Mouse (Mus musculus) kidney, postnatal 14 days (tissue): Measurements from ENCODE around the gene Gabbr2.

ENCODE experiments used
- DNase-seq: peaks from one replicate; pipeline ENCODE4 v3.0.0; 2022; ENCODE audit warnings: mixed read lengths

Gabbr2 gene

DNA sequence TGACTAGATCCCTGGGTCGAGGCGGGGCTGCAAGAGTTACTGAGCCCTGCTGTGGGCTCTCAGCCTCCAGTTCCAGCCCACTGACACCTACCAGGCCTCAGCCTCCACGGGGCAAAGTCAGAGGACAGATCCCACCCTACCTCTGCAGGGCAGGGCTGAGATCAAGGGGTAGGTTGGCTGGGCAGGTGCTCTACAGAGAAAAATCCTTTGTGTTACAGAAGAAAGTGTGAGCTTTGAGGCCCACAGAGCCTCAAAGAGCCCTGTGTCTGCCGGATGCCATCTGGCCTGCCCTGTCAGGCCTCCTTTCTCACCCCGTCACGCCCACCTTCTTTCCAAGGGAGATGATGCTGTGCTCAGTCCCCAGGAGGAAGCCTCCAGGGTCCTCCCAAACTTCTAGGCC, 131.1 kb downstream of the Gabbr2 start:
- no peak for DNase-seq

DNA sequence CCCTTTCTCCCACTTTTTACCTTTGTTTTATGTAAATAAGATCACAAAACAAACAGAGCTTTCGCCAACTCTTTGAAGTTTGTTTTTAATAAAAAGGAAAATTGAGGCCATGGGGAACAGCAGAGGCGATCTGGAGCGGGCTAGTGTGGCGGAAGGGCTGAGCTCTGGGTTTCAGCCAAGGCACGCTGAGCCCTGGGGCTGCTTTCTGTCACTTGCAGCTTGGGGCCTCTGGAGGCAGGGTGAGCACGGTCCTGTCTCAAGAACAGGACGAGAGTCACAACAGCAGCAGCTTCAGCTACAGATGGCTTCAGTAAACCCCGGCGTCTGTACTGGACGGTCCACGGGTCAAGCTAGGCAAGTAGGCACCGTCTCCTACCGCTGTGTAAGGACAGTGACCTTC, 132.8 kb downstream of the Gabbr2 start:
- DNase-seq = peak; percentile 76

DNA sequence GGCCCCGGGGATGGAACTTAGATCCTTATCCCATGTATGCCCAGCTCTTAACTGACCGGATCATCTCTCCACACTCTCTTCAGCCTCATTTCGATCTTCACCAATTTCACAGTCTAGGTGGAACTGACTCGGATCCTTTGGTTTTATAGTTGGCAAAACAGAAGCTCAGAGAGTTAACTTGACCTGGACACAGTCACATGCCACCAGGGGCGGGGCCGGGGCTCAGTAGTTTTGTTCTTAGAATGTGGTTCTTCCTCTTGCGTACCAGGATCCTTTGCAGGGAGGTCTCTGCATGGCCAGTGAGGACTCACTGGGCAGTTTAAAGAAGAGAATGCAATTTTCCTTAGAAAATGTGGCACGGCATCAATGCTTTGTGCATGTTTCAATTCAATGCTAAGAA, 135.5 kb downstream of the Gabbr2 start:
- no peak for DNase-seq

- DNase-seq = peak; percentile 45
These were observed 136.8 kb downstream of the Gabbr2 start for GRCm38 (mm10) chr4:46854686-46855385.

DNA sequence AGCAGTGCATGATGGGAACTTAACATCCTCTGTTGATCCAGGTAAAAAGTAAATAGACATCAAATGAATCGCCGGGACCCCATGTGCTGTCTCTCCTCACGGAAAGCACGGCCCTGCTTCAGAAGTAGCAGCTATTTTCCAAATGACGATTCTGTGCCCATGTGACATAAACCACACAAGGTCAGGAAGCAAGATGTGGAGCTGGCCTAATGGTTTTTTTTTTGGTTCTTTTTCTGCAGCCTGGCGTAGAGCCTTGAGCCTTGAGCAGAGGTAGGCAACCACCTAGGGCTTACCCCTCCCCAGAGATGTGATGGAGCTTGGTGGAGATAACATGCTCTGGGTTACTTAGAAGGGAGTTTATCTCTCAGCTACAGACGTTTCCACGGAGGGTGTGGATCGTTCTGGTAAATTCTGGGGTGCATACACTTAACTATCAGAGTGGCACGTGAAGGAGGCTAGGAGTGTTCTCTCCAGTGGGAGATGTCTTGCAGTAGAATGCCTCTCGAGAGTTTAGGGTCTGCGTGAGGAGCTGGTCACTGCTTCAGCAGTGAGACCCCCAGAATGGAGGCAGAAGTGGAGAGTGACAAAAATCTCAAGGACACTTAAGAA, 137.7 kb downstream of the Gabbr2 start:
- DNase-seq = no peak

GRCm38 (mm10) chr4:46847745-46848144, 143.9 kb downstream of the Gabbr2 start:
- DNase-seq = no peak

GRCm38 (mm10) chr4:46846396-46846795, 145.3 kb downstream of the Gabbr2 start:
- no peak for DNase-seq

DNA sequence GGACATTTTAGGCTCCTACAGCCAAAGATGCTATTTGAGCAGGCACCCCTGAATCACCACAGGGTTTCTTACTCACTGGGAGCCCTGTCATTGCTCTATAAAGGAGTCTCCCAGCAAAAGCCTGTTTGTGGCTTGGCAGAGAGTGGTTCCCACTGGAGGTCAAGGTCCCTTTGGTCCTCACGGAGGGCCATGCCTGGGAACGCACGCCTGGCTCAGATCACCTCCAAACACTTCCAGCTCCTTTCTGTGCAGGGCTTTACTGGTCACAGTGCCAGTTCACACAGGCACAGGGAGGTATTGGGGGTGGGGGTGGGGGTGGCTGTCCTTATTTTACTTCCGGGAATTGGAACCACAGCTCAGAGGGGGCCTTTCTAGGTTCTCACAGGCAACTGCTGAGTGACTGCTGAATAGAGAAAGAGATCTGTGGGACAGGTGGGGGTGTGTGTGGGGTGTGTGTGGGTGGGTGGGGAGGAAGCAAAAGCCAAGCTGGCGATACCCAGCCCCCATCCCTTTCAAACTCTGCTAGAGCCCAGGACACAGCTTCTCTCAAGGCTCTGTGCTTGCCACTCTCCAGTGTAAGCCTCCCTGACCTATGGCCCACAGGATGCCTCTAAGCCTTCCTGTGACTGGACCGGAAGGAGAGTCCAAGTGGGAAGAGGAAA, 146.6 kb downstream of the Gabbr2 start:
- no peak for DNase-seq

- no peak for DNase-seq
These were observed 147.1 kb downstream of the Gabbr2 start for GRCm38 (mm10) chr4:46844567-46844966.

GRCm38 (mm10) chr4:46842596-46842995, 149.1 kb downstream of the Gabbr2 start:
- DNase-seq = no peak

GRCm38 (mm10) chr4:46840146-46840545, 151.5 kb downstream of the Gabbr2 start:
- no peak for DNase-seq

DNA sequence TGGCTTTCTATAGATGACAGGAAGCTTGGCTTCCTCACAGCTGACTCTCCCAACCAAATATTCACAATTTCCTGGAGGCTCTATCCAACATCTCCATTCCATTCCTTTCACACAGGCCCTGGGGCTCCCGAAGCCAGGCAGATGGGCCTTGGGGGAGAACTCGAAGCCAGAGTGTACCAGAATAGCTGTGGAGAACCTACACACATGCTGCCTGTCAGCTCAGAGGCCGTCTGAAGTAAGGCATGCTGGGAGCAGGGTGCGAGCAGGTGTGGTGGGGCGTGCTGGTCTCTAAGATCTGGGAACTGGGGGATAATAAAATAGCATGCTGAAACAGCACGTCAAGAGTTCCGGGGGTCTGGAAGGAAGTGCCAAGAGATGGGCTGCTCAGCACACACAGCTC, 154.3 kb downstream of the Gabbr2 start:
- no peak for DNase-seq

GRCm38 (mm10) chr4:46836065-46836464, 155.6 kb downstream of the Gabbr2 start:
- no peak for DNase-seq

GRCm38 (mm10) chr4:46835064-46835463, 156.6 kb downstream of the Gabbr2 start:
- DNase-seq = no peak

GRCm38 (mm10) chr4:46832834-46833544, 158.7 kb downstream of the Gabbr2 start:
- no peak for DNase-seq

- DNase-seq = no peak
These were observed 162.0 kb downstream of the Gabbr2 start for GRCm38 (mm10) chr4:46829656-46830055.

GRCm38 (mm10) chr4:46828141-46828571, 163.5 kb downstream of the Gabbr2 start:
- no peak for DNase-seq

DNA sequence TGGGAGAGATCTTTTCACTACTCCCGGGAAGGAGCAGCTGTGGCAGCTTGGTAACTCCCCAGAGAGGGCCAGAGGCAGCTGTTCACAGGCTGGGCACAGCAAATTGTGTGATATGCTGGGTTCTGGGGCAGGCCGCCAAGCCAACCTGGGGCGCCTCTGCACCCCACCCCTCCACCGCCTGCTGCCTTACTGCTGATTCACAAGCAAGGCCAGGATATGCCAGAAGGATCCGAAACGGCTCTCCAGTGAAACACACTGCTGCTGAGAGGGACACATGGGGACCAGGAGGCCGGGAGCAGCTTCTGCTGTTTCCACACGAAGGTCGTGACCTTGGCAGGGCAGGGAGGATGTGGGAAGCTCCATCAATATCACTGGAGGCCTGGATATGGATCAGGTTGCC, 164.2 kb downstream of the Gabbr2 start:
- no peak for DNase-seq

- DNase-seq = peak; percentile 68
These were observed 165.7 kb downstream of the Gabbr2 start for GRCm38 (mm10) chr4:46825846-46826529.

DNA sequence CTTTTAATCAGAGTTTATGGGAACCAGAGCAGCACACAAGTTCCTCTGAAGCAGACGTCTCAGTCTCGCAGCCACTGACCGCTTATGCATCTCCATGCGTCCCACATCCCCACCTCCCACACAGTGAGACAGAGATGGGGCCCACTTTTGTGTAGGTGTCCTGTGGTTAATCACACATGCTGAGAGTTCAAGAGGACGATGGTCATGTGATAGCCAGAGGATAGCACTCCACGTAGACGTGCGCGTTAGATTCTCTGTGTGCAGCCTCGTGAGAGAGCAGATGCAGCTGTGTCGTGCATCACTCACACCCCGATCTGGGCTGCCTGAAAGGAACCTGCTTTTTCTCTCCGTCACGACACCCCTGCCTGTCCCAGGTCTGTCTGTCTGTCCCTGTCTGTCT, 167.9 kb downstream of the Gabbr2 start:
- DNase-seq = no peak

- no peak for DNase-seq
These were observed 170.0 kb downstream of the Gabbr2 start for GRCm38 (mm10) chr4:46821709-46822108.

DNA sequence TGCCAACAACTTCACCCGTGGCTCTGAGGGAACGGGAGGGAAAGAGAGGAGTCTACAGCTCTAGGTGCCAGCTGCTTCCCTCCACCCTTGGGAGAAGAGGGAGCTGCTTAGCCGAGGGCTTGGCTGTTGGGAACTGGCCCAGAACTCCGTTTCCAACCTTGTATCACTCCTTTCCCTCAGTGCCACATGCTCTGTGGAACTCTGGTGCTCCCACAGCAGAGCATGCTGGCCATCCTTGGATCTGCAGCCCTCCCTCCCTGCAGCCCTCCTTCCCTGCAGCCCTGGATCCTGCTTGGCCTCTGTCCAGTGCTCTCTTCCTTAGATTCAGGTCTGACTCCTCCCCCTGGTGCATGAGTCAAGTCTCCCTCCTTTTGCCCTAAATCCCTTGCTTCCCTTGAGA, 176.7 kb downstream of the Gabbr2 start:
- peak; percentile 11 for DNase-seq

- no peak for DNase-seq
These were observed 177.4 kb downstream of the Gabbr2 start for GRCm38 (mm10) chr4:46814236-46814635.
